Comparison of ENCODE assay signal across 18 mouse cellular contexts in the genomic region with DNA sequence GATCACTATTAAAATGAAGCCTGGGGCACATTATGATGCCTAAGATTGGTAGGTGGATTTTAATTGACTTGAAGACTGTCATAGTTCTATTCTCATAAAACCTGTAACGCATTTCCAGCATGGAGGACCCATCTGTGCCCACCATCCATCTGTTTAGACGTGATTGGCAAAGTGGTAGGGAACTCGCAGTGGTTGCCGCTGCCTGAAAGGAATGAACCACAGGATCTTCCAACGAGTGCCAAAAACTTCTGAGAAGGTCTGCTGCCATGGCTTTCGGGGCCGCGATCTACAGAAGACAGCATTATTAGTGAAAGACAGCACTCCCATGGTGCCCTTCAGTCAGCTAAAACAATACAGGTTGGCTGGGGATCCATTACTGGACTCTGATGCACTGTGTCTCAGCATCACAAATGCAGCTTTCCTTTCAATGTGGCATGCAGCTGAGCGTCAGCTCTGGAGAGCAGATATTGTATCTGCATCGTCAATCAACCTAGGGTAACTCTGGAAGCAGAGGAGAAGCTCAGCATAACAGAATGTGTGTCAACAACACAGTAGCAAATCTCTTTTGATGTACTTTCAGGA. TPM values are rescaled to one million over a fixed set of nuclear protein-coding genes. Genes with fewer than 3 reads are reported as not detected.
DNase-seq lines count a peak whose midpoint lies in the region; ATAC-seq and TF ChIP-seq lines count a peak whose summit lies in the region.
"Had no signal": no experiment of that assay in that cellular context is flagged by ENCODE, and none has a peak within 500 bp of the region (broad histone marks: within the 10 kb centered on the region; RNA-seq: fewer than 3 reads in every experiment).

No protein-coding gene starts in this region.

- no peak overlapping the region for H3K4me3 ChIP-seq in hindbrain, embryonic 11.5 days (ENCODE audit: low read depth, low read length)
- no peak overlapping the region for H3K4me3 ChIP-seq in hindbrain, embryonic 10.5 days
- no peak overlapping the region for H3K4me3 ChIP-seq in cerebellum, adult 2 months (replicated peaks; ENCODE audit: insufficient read depth, low read depth, low read length)
- H3K4me3 ChIP-seq in hindbrain, embryonic 12.5 days = no peak overlapping the region
- H3K4me3 ChIP-seq in liver, postnatal 0 days (ENCODE audit: low read depth, low read length) = no peak overlapping the region
- H3K4me3 ChIP-seq: erythroblast, embryonic 14.5 days; heart, adult 2 months; liver, embryonic 15.5 days; megakaryocyte, embryonic 14.5 days had no signal

- H3K27me3 ChIP-seq in hindbrain, embryonic 11.5 days (ENCODE audit: control insufficient read depth, insufficient read depth, low read length) = no peaks in the 10 kb centered on the region
- no peaks in the 10 kb centered on the region for H3K27me3 ChIP-seq in hindbrain, embryonic 10.5 days (ENCODE audit: insufficient read depth, poor library complexity, severe bottlenecking)
- no peaks in the 10 kb centered on the region for H3K27me3 ChIP-seq in cerebellum, adult 2 months (ENCODE audit: control insufficient read depth, insufficient read depth, low read length)
- no peaks in the 10 kb centered on the region for H3K27me3 ChIP-seq in hindbrain, embryonic 12.5 days
- H3K27me3 ChIP-seq in liver, postnatal 0 days (ENCODE audit: insufficient read depth, low read length) = no peaks in the 10 kb centered on the region
- H3K27me3 ChIP-seq: liver, embryonic 15.5 days; megakaryocyte, embryonic 14.5 days; Patski had no signal

- WGBS in hindbrain, embryonic 11.5 days = 60% methylated on average over 10 of the region's 10 CpGs
- 68% methylated on average over 10 of the region's 10 CpGs for WGBS in hindbrain, embryonic 10.5 days
- 20% methylated on average over 10 of the region's 10 CpGs for WGBS in cerebellum, adult 2 months
- 55% methylated on average over 10 of the region's 10 CpGs for WGBS in hindbrain, embryonic 12.5 days
- WGBS in liver, postnatal 0 days (ENCODE audit: insufficient replicate concordance) = 87% methylated on average over 10 of the region's 10 CpGs

- H3K36me3 ChIP-seq in hindbrain, embryonic 11.5 days (ENCODE audit: control insufficient read depth, insufficient read depth, low read length) = no peaks in the 10 kb centered on the region
- H3K36me3 ChIP-seq in hindbrain, embryonic 10.5 days = 0 out of 2 replicates have a peak, but pooled peaks cover 7% of the 10 kb centered on the region
- H3K36me3 ChIP-seq in hindbrain, embryonic 12.5 days = no peaks in the 10 kb centered on the region
- H3K36me3 ChIP-seq in liver, postnatal 0 days (replicated peaks; ENCODE audit: insufficient read depth, low read length) = peaks cover 5% of the 10 kb centered on the region; the same call in 1 of the 2 replicates
- H3K36me3 ChIP-seq: liver, embryonic 15.5 days had no signal

- H3K27ac ChIP-seq in hindbrain, embryonic 11.5 days (ENCODE audit: low read depth, low read length) = no peak overlapping the region
- H3K27ac ChIP-seq in hindbrain, embryonic 10.5 days = no peak overlapping the region
- H3K27ac ChIP-seq in cerebellum, adult 2 months (ENCODE audit: insufficient read depth, low read length) = no peak overlapping the region
- no peak overlapping the region; the same call in 1 of the 2 replicates for H3K27ac ChIP-seq in hindbrain, embryonic 12.5 days
- H3K27ac ChIP-seq in liver, postnatal 0 days (ENCODE audit: low read depth) = no peak overlapping the region
- H3K27ac ChIP-seq: heart, adult 2 months; liver, embryonic 15.5 days had no signal

- DNase-seq in hindbrain, embryonic 11.5 days (ENCODE audit: low spot score) = no peak
- no peak for DNase-seq in hindbrain, embryonic 10.5 days (ENCODE audit: low spot score)
- peak; percentile 15 to 29 for DNase-seq in cerebellum, adult 2 months
- peak; percentile 34 to 67 for DNase-seq in layer of hippocampus, postnatal 14 days (ENCODE audit: low spot score in 2 of 2)
- no peak for DNase-seq in gastrocnemius, postnatal 25 days
- DNase-seq in heart, adult 9 months (ENCODE audit: low spot score in 2 of 2) = no peak
- no peak for DNase-seq in liver, postnatal 0 days
- DNase-seq: adrenal gland, adult 8-10 months; heart, adult 2 months; heart, postnatal 36 days; kidney, adult 9 months; thymus, adult 2 months had no signal

- H3K4me2 ChIP-seq in hindbrain, embryonic 11.5 days (replicated peaks; ENCODE audit: low read depth, low read length) = no peak overlapping the region
- H3K4me2 ChIP-seq in hindbrain, embryonic 12.5 days (replicated peaks) = no peak overlapping the region
- no peak overlapping the region for H3K4me2 ChIP-seq in liver, postnatal 0 days (ENCODE audit: low read depth, low read length)
- H3K4me2 ChIP-seq: liver, embryonic 15.5 days had no signal

- TF ChIP-seq EP300 in liver, postnatal 0 days (IDR thresholded peaks at IDR 0.05; ENCODE audit: low read depth) = no peak

- 0 out of 2 replicates have a peak, but pooled peaks have one; percentile 7 for ATAC-seq in hindbrain, embryonic 11.5 days (ENCODE audit: low FRiP score)
- 0 out of 2 replicates have a peak, but pooled peaks have one; percentile 32 for ATAC-seq in hindbrain, embryonic 12.5 days (ENCODE audit: low FRiP score)
- ATAC-seq in liver, postnatal 0 days = no peak
- ATAC-seq: CD4-positive, CD25-positive, alpha-beta regulatory T cell, adult 4 months; Patski had no signal

- no peak overlapping the region for H3K9ac ChIP-seq in hindbrain, embryonic 11.5 days (ENCODE audit: low read depth, low read length)
- no peak overlapping the region for H3K9ac ChIP-seq in hindbrain, embryonic 12.5 days
- H3K9ac ChIP-seq in liver, postnatal 0 days (replicated peaks) = no peak overlapping the region
- H3K9ac ChIP-seq: liver, embryonic 15.5 days had no signal

- TF ChIP-seq POLR2A in cerebellum, adult 2 months (IDR thresholded peaks at IDR 0.05; ENCODE audit: borderline replicate concordance, insufficient read depth, low read length) = no peak

- H3K4me1 ChIP-seq in hindbrain, embryonic 11.5 days (replicated peaks; ENCODE audit: control insufficient read depth, insufficient read depth, low read length) = no peaks in the 10 kb centered on the region
- H3K4me1 ChIP-seq in hindbrain, embryonic 10.5 days (replicated peaks) = peaks cover 10% of the 10 kb centered on the region; the same call in 1 of the 2 replicates
- H3K4me1 ChIP-seq in cerebellum, adult 2 months (ENCODE audit: control insufficient read depth, insufficient read depth, low read length) = peaks cover 4% of the 10 kb centered on the region
- peaks cover 7% of the 10 kb centered on the region for H3K4me1 ChIP-seq in hindbrain, embryonic 12.5 days
- H3K4me1 ChIP-seq in liver, postnatal 0 days (ENCODE audit: insufficient read depth) = no peaks in the 10 kb centered on the region
- H3K4me1 ChIP-seq: liver, embryonic 15.5 days; megakaryocyte, embryonic 14.5 days had no signal

- H3K9me3 ChIP-seq in hindbrain, embryonic 11.5 days (ENCODE audit: control insufficient read depth, low read length) = no peaks in the 10 kb centered on the region
- H3K9me3 ChIP-seq in hindbrain, embryonic 10.5 days = no peaks in the 10 kb centered on the region
- H3K9me3 ChIP-seq in hindbrain, embryonic 12.5 days (replicated peaks) = no peaks in the 10 kb centered on the region
- H3K9me3 ChIP-seq in liver, postnatal 0 days (ENCODE audit: low read length) = no peaks in the 10 kb centered on the region
- H3K9me3 ChIP-seq: liver, embryonic 15.5 days; megakaryocyte, embryonic 14.5 days had no signal

- TF ChIP-seq CTCF in cerebellum, adult 2 months (IDR thresholded peaks at IDR 0.05; ENCODE audit: borderline replicate concordance, insufficient read depth, low read depth, low read length) = no peak
- no peak for TF ChIP-seq CTCF in liver, postnatal 0 days (IDR thresholded peaks at IDR 0.05; ENCODE audit: low read depth)

RNA-seq across cellular contexts. Expression of gene Zdhhc21, which starts 53.5 kb away (rescaled TPM):
- polyA plus RNA-seq in hindbrain, embryonic 11.5 days (2014; fragmentation: Nextera tagmentation; extraction: Ambion mirVana) = 12.7 and 16.9 TPM in 2 replicates
- 15.4 and 15.7 TPM in 2 replicates for polyA plus RNA-seq in hindbrain, embryonic 10.5 days (2016; fragmentation: Nextera tagmentation; extraction: Ambion mirVana)
- 16.3 and 17.4 TPM in 2 replicates for polyA plus RNA-seq in cerebellum, adult 2 months (2012; rRNA removed)
- polyA plus RNA-seq in hindbrain, embryonic 12.5 days (2016; fragmentation: Nextera tagmentation; extraction: Ambion mirVana) = 20.2 and 22.4 TPM in 2 replicates
- 10 to 100 TPM; 43.7 to 46.7 TPM for total RNA-seq in layer of hippocampus, postnatal 14 days (2021)
- total RNA-seq in gastrocnemius, postnatal 25 days (2021) = 10 to 100 TPM; 10.8 to 13.1 TPM
- 2.6 and 2.7 TPM in 2 replicates for polyA plus RNA-seq in liver, postnatal 0 days (2015; fragmentation: Nextera tagmentation; extraction: Ambion mirVana)
- polyA plus RNA-seq: erythroblast, embryonic 14.5 days had no signal

Comparison
In these comparisons a context has a peak if more than half of its experiments do, and no peak if none do; other contexts are left out.
1. DNase-seq: peak in cerebellum, adult 2 months (2 of 2) and layer of hippocampus, postnatal 14 days (2 of 2); none in hindbrain, embryonic 11.5 days (single experiment), hindbrain, embryonic 10.5 days (single experiment), gastrocnemius, postnatal 25 days (single experiment), heart, adult 9 months (0 of 2) and liver, postnatal 0 days (single experiment).